In the genomic region with DNA sequence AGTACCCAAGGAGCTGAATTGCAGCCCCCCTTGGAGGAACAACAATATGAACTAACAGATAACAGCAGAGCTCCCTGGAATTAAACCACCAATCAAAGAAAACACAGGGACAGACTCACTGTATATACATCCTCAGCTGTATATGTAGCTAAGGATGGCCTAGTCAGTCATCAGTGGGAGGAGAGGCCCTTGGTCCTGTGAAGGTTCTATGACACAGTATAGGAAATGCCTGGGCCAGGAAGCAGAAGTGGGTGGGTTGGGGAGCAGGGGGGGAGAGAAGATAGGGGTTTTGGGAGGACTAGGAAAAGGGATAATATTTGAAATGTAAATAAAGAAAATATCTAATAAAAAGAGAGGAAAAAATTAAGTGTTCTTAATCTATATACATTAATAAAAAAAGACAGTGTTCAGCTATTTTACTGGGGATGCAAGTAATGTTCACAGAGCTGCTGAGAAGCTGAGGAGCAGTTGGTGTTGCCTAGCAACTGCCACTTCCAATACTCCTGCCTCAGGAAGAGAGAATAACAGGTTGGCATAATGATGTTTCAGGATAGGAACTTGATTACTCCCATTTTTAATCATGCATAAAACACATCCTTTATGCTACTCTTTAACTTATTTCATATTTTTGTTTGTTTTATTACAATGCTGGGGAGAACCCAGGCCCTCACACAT, we compare ENCODE assay signal across 27 mouse cellular contexts. TPM values are rescaled to one million over a fixed set of nuclear protein-coding genes. Genes with fewer than 3 reads are reported as not detected.
DNase-seq lines count a peak whose midpoint lies in the region; ATAC-seq and TF ChIP-seq lines count a peak whose summit lies in the region.
"Had no signal": no experiment of that assay in that cellular context is flagged by ENCODE, and none has a peak within 500 bp of the region (broad histone marks: within the 10 kb centered on the region; RNA-seq: fewer than 3 reads in every experiment).

No protein-coding gene starts in this region.

- no peak overlapping the region for H3K4me3 ChIP-seq in forebrain, embryonic 15.5 days
- H3K4me3 ChIP-seq in forebrain, embryonic 12.5 days (replicated peaks) = no peak overlapping the region
- H3K4me3 ChIP-seq in hindbrain, postnatal 0 days (ENCODE audit: low read length) = no peak overlapping the region
- no peak overlapping the region for H3K4me3 ChIP-seq in hindbrain, embryonic 14.5 days (replicated peaks; ENCODE audit: low read length)
- no peak overlapping the region for H3K4me3 ChIP-seq in midbrain, embryonic 16.5 days (ENCODE audit: low read depth, low read length)
- no peak overlapping the region for H3K4me3 ChIP-seq in midbrain, embryonic 10.5 days
- H3K4me3 ChIP-seq: embryonic facial prominence, embryonic 15.5 days; heart, adult 2 months; heart, embryonic 13.5 days; kidney, embryonic 15.5 days; neural tube, embryonic 13.5 days had no signal

- H3K27me3 ChIP-seq in forebrain, embryonic 15.5 days = no peaks in the 10 kb centered on the region
- no peaks in the 10 kb centered on the region for H3K27me3 ChIP-seq in forebrain, embryonic 12.5 days
- no peaks in the 10 kb centered on the region for H3K27me3 ChIP-seq in hindbrain, postnatal 0 days (ENCODE audit: insufficient read depth, low read length)
- no peaks in the 10 kb centered on the region for H3K27me3 ChIP-seq in hindbrain, embryonic 14.5 days (ENCODE audit: control insufficient read depth, insufficient read depth, low read length)
- H3K27me3 ChIP-seq in midbrain, embryonic 16.5 days (ENCODE audit: control insufficient read depth, insufficient read depth, low read depth, low read length) = no peaks in the 10 kb centered on the region
- no peaks in the 10 kb centered on the region for H3K27me3 ChIP-seq in midbrain, embryonic 10.5 days (ENCODE audit: low read depth, poor library complexity, severe bottlenecking)
- H3K27me3 ChIP-seq: embryonic facial prominence, embryonic 15.5 days; heart, embryonic 13.5 days; kidney, embryonic 15.5 days; neural tube, embryonic 13.5 days had no signal

- no peak overlapping the region; the same call in 1 of the 2 replicates for H3K27ac ChIP-seq in forebrain, embryonic 15.5 days (replicated peaks)
- no peak overlapping the region for H3K27ac ChIP-seq in forebrain, embryonic 12.5 days
- no peak overlapping the region for H3K27ac ChIP-seq in hindbrain, postnatal 0 days
- H3K27ac ChIP-seq in hindbrain, embryonic 14.5 days = no peak overlapping the region
- peak overlapping the region; percentile 11; the same call in 1 of the 2 replicates for H3K27ac ChIP-seq in midbrain, embryonic 16.5 days (ENCODE audit: low read length)
- H3K27ac ChIP-seq in midbrain, embryonic 10.5 days (replicated peaks) = no peak overlapping the region
- H3K27ac ChIP-seq: embryonic facial prominence, embryonic 15.5 days; heart, adult 2 months; heart, embryonic 13.5 days; kidney, embryonic 15.5 days; neural tube, embryonic 13.5 days had no signal

- H3K36me3 ChIP-seq in forebrain, embryonic 15.5 days = no peaks in the 10 kb centered on the region
- no peaks in the 10 kb centered on the region for H3K36me3 ChIP-seq in forebrain, embryonic 12.5 days (replicated peaks)
- H3K36me3 ChIP-seq in hindbrain, postnatal 0 days (ENCODE audit: insufficient read depth, low read length) = no peaks in the 10 kb centered on the region
- no peaks in the 10 kb centered on the region for H3K36me3 ChIP-seq in hindbrain, embryonic 14.5 days (replicated peaks; ENCODE audit: control insufficient read depth, insufficient read depth)
- no peaks in the 10 kb centered on the region for H3K36me3 ChIP-seq in midbrain, embryonic 16.5 days (ENCODE audit: control insufficient read depth, insufficient read depth, low read length)
- no peaks in the 10 kb centered on the region for H3K36me3 ChIP-seq in midbrain, embryonic 10.5 days
- H3K36me3 ChIP-seq: embryonic facial prominence, embryonic 15.5 days; heart, embryonic 13.5 days; kidney, embryonic 15.5 days; neural tube, embryonic 13.5 days had no signal

- no peak for TF ChIP-seq POLR2A in brain, embryonic 14.5 days (IDR thresholded peaks at IDR 0.05; ENCODE audit: borderline replicate concordance, extremely low read depth, insufficient read depth, insufficient read length, poor library complexity, severe bottlenecking)

- no peaks in the 10 kb centered on the region for H3K9me3 ChIP-seq in forebrain, embryonic 15.5 days
- H3K9me3 ChIP-seq in forebrain, embryonic 12.5 days = no peaks in the 10 kb centered on the region
- no peaks in the 10 kb centered on the region for H3K9me3 ChIP-seq in hindbrain, postnatal 0 days (ENCODE audit: low read length)
- H3K9me3 ChIP-seq in hindbrain, embryonic 14.5 days (ENCODE audit: control insufficient read depth, low read length) = no peaks in the 10 kb centered on the region
- H3K9me3 ChIP-seq in midbrain, embryonic 16.5 days (replicated peaks; ENCODE audit: control insufficient read depth, low read length, poor library complexity, severe bottlenecking) = no peaks in the 10 kb centered on the region
- H3K9me3 ChIP-seq in midbrain, embryonic 10.5 days (replicated peaks) = no peaks in the 10 kb centered on the region
- H3K9me3 ChIP-seq: embryonic facial prominence, embryonic 15.5 days; heart, embryonic 13.5 days; kidney, embryonic 15.5 days; neural tube, embryonic 13.5 days had no signal

- no peak overlapping the region for H3K4me2 ChIP-seq in forebrain, embryonic 15.5 days (replicated peaks)
- H3K4me2 ChIP-seq in forebrain, embryonic 12.5 days = no peak overlapping the region
- H3K4me2 ChIP-seq in hindbrain, postnatal 0 days (ENCODE audit: low read depth, low read length) = no peak overlapping the region
- no peak overlapping the region for H3K4me2 ChIP-seq in hindbrain, embryonic 14.5 days (replicated peaks)
- H3K4me2 ChIP-seq in midbrain, embryonic 16.5 days (ENCODE audit: low read length) = no peak overlapping the region
- H3K4me2 ChIP-seq: embryonic facial prominence, embryonic 15.5 days; heart, embryonic 13.5 days; kidney, embryonic 15.5 days; neural tube, embryonic 13.5 days had no signal

- DNase-seq in hindbrain, postnatal 0 days (ENCODE audit: low spot score) = peak; percentile 23
- DNase-seq in hindbrain, embryonic 14.5 days (ENCODE audit: low spot score) = no peak
- DNase-seq in midbrain, embryonic 10.5 days (ENCODE audit: low spot score) = no peak
- peak; percentile 68 for DNase-seq in brain, embryonic 14.5 days (ENCODE audit: low read depth)
- no peak for DNase-seq in gastrocnemius, postnatal 10 days
- DNase-seq: adrenal gland, postnatal 10 days; cerebellum, adult 11 months; cerebellum, adult 9-11 months; gastrocnemius, postnatal 36 days; heart, adult 2 months; heart, postnatal 36 days; kidney, adult 11 months; kidney, postnatal 36 days; lung, postnatal 4 days; thymus, postnatal 14 days had no signal

- H3K9ac ChIP-seq in forebrain, embryonic 15.5 days (replicated peaks) = no peak overlapping the region
- no peak overlapping the region for H3K9ac ChIP-seq in forebrain, embryonic 12.5 days
- no peak overlapping the region for H3K9ac ChIP-seq in hindbrain, postnatal 0 days (replicated peaks; ENCODE audit: low read length)
- H3K9ac ChIP-seq in hindbrain, embryonic 14.5 days = no peak overlapping the region
- no peak overlapping the region for H3K9ac ChIP-seq in midbrain, embryonic 16.5 days (ENCODE audit: low read depth, low read length)
- H3K9ac ChIP-seq: embryonic facial prominence, embryonic 15.5 days; heart, embryonic 13.5 days; kidney, embryonic 15.5 days; neural tube, embryonic 13.5 days had no signal

- TF ChIP-seq CTCF in hindbrain, postnatal 0 days (IDR thresholded peaks at IDR 0.05; ENCODE audit: low read depth) = no peak
- no peak for TF ChIP-seq CTCF in brain, embryonic 14.5 days (IDR thresholded peaks at IDR 0.05; ENCODE audit: borderline replicate concordance, extremely low read depth, insufficient read depth, insufficient read length)

- no peaks in the 10 kb centered on the region for H3K4me1 ChIP-seq in forebrain, embryonic 15.5 days
- H3K4me1 ChIP-seq in forebrain, embryonic 12.5 days = no peaks in the 10 kb centered on the region
- H3K4me1 ChIP-seq in hindbrain, postnatal 0 days (ENCODE audit: insufficient read depth, low read length) = no peaks in the 10 kb centered on the region
- H3K4me1 ChIP-seq in hindbrain, embryonic 14.5 days (replicated peaks; ENCODE audit: control insufficient read depth, insufficient read depth, low read length) = no peaks in the 10 kb centered on the region
- no peaks in the 10 kb centered on the region for H3K4me1 ChIP-seq in midbrain, embryonic 16.5 days (ENCODE audit: control insufficient read depth, insufficient read depth, low read length)
- H3K4me1 ChIP-seq in midbrain, embryonic 10.5 days = no peaks in the 10 kb centered on the region
- H3K4me1 ChIP-seq: embryonic facial prominence, embryonic 15.5 days; heart, embryonic 13.5 days; kidney, embryonic 15.5 days; neural tube, embryonic 13.5 days had no signal

- ATAC-seq in forebrain, embryonic 15.5 days (replicated peaks) = peak; percentile 81
- no peak for ATAC-seq in forebrain, embryonic 12.5 days (ENCODE audit: low FRiP score)
- no peak for ATAC-seq in hindbrain, postnatal 0 days
- no peak for ATAC-seq in hindbrain, embryonic 14.5 days (ENCODE audit: low FRiP score)
- peak; percentile 95 for ATAC-seq in midbrain, embryonic 16.5 days

RNA-seq across cellular contexts. Expression of gene Ndp, which starts 43.8 kb away (rescaled TPM):
- polyA plus RNA-seq in forebrain, embryonic 15.5 days (2015; fragmentation: Nextera tagmentation; extraction: Ambion mirVana) = 7.2 and 8.6 TPM in 2 replicates
- 5.0 and 6.3 TPM in 2 replicates for polyA plus RNA-seq in forebrain, embryonic 12.5 days (2016; fragmentation: Nextera tagmentation; extraction: Ambion mirVana)
- 5.8 and 9.8 TPM in 2 replicates for total RNA-seq in hindbrain, postnatal 0 days (2014; rRNA removed)
- 7.5 and 7.7 TPM in 2 replicates for polyA plus RNA-seq in hindbrain, postnatal 0 days (2015; fragmentation: Nextera tagmentation; extraction: Ambion mirVana)
- polyA plus RNA-seq in hindbrain, embryonic 14.5 days (2014; fragmentation: Nextera tagmentation; extraction: Ambion mirVana) = 7.3 and 8.4 TPM in 2 replicates
- 7.0 and 7.8 TPM in 2 replicates for polyA plus RNA-seq in midbrain, embryonic 16.5 days (2015; fragmentation: Nextera tagmentation; extraction: Ambion mirVana)
- polyA plus RNA-seq in midbrain, embryonic 10.5 days (2016; fragmentation: Nextera tagmentation; extraction: Ambion mirVana) = 1.9 and 3.3 TPM in 2 replicates
- polyA plus RNA-seq in brain, embryonic 14.5 days (2012; rRNA removed) = 7.2 TPM in 2 replicates
- total RNA-seq in gastrocnemius, postnatal 10 days (2021) = under 1 TPM; 0.28 to 0.43 TPM
- total RNA-seq: common myeloid progenitor, adult 5-6 weeks; gastrocnemius, postnatal 36 days; heart, adult 2 months; heart, postnatal 36 days; liver, adult 2 months; megakaryocyte-erythroid progenitor cell, adult 5-6 weeks had no signal
- polyA plus RNA-seq: liver, adult 2 months; liver, embryonic 16.5 days; spleen, adult 2 months had no signal

RNA-seq across cellular contexts. Expression of gene Maob, which starts 50.6 kb away (rescaled TPM):
- 2.1 and 2.8 TPM in 2 replicates for polyA plus RNA-seq in forebrain, embryonic 15.5 days (2015; fragmentation: Nextera tagmentation; extraction: Ambion mirVana)
- polyA plus RNA-seq in forebrain, embryonic 12.5 days (2016; fragmentation: Nextera tagmentation; extraction: Ambion mirVana) = 4.8 and 7.2 TPM in 2 replicates
- 3.2 and 4.7 TPM in 2 replicates for total RNA-seq in hindbrain, postnatal 0 days (2014; rRNA removed)
- 5.7 and 6.3 TPM in 2 replicates for polyA plus RNA-seq in hindbrain, postnatal 0 days (2015; fragmentation: Nextera tagmentation; extraction: Ambion mirVana)
- 4.0 and 5.5 TPM in 2 replicates for polyA plus RNA-seq in hindbrain, embryonic 14.5 days (2014; fragmentation: Nextera tagmentation; extraction: Ambion mirVana)
- 4.5 and 5.0 TPM in 2 replicates for polyA plus RNA-seq in midbrain, embryonic 16.5 days (2015; fragmentation: Nextera tagmentation; extraction: Ambion mirVana)
- polyA plus RNA-seq in midbrain, embryonic 10.5 days (2016; fragmentation: Nextera tagmentation; extraction: Ambion mirVana) = 5.1 and 5.9 TPM in 2 replicates
- 1.7 and 2.2 TPM in 2 replicates for polyA plus RNA-seq in brain, embryonic 14.5 days (2012; rRNA removed)
- total RNA-seq in gastrocnemius, postnatal 10 days (2021) = 1 to 10 TPM; 2.0 to 2.3 TPM
- total RNA-seq: megakaryocyte-erythroid progenitor cell, adult 5-6 weeks had no signal

Comparison
In these comparisons a context has a peak if more than half of its experiments do, and no peak if none do; other contexts are left out.
1. ATAC-seq: peak in forebrain, embryonic 15.5 days (single experiment) and midbrain, embryonic 16.5 days (single experiment); none in forebrain, embryonic 12.5 days (single experiment), hindbrain, postnatal 0 days (single experiment) and hindbrain, embryonic 14.5 days (single experiment).
2. DNase-seq: peak in hindbrain, postnatal 0 days (single experiment) and brain, embryonic 14.5 days (single experiment); none in hindbrain, embryonic 14.5 days (single experiment), midbrain, embryonic 10.5 days (single experiment) and gastrocnemius, postnatal 10 days (single experiment).